Mouse (Mus musculus): ENCODE results near the gene Ccr1.

DNA sequence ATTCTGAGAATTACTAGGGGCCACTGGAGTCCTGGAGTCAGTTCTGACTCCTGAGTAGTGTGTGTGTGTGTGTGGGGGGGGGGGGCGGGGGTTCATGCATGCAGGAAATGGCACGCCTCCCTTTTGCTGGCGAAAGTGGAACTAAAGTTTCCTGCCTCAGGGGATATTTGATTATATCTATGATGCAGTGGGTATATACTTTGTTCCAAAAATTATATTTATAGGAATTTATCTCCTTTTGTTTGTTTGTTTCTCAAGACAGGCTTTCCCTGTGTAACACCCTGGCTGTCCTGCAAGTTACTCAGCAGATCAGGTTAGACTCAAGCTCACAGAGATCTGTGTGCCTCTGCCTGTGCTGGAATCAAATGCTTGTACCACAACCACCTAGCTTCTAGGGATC is 21.2 kb upstream of the Ccr1 start:
- TF ChIP-seq CTCF (IDR thresholded peaks at IDR 0.05; ENCODE audit: borderline replicate concordance, control insufficient read depth, extremely low read depth, insufficient read depth, low read length, poor library complexity): no peak
- no peak for TF ChIP-seq POLR2A (IDR thresholded peaks at IDR 0.05; ENCODE audit: control insufficient read depth, extremely low read depth, insufficient read depth, low read length, poor library complexity)
